Mouse (Mus musculus) inflammation-experienced regulatory T-cells (primary cell): ENCODE results near the gene Ypel5. TPM values are rescaled to one million over a fixed set of nuclear protein-coding genes. Genes with fewer than 3 reads are reported as not detected.

Source experiments
- polyA plus RNA-seq, 2 experiments: library from polyadenylated mRNA; unstranded; fragments of 100-300 nt; shearing (Covaris generic); gene quantifications; one replicate each; pipeline ENCODE4 v1.2.1; 2017

Ypel5 gene
- 10 to 100 TPM; 70.0 to 86.7 TPM for polyA plus RNA-seq

GRCm38 (mm10) chr17:72836158-72837115, at the start of gene Ypel5:
Ypel5 (plus strand) TSS chr17:72836453.

Other genes with a start within 250 kb of the Ypel5 start
- 1 to 10 TPM in 1 of 2 experiments, under 1 TPM in 1; 0.14 to 2.2 TPM for gene Alk, start 231.8 kb upstream of the Ypel5 start, polyA plus RNA-seq
- 10 to 100 TPM; 21.2 to 44.0 TPM for gene Lbh, start 81.9 kb downstream of the Ypel5 start, polyA plus RNA-seq